Mouse (Mus musculus) heart, postnatal 36 days (tissue): ENCODE measurements around the gene Ctnnbl1. TPM values are rescaled to one million over a fixed set of nuclear protein-coding genes. Genes with fewer than 3 reads are reported as not detected.

Experiments used
- DNase-seq, 2 experiments: peaks; one replicate each; pipeline ENCODE4 v3.0.0; 2021 to 2022
- intact Hi-C: fragments of 180-260 bp; cut with DNase I; formaldehyde crosslinking; loops from one replicate; pipeline ENCODE4 v1.15.1; 2025
- total RNA-seq, 2 experiments: library from RNA; stranded (reverse); gene quantifications; 2 replicates each; pipeline ENCODE4 v1.2.3; 2021

Ctnnbl1 gene
- total RNA-seq, result 10 to 100 TPM; 11.3 to 14.8 TPM

- DNase-seq, result peak; percentile 99 to 100
- intact Hi-C loops, result loop anchor here (5.0 to 10.0 kb wide), 3 partner anchors 100 to 372 kb away; partner anchors contain the start of gene Manbal
Observed at GRCm38 (mm10) chr2:157736854-157737850, at the start of gene Ctnnbl1. Ctnnbl1 (plus strand) TSS chr2:157737401.

GRCm38 (mm10) chr2:157687506-157687905 is 49.7 kb upstream of the Ctnnbl1 start:
- intact Hi-C loops, result no loop called here

GRCm38 (mm10) chr2:157691266-157692105 is 45.7 kb upstream of the Ctnnbl1 start:
- DNase-seq, result no peak
- intact Hi-C loops, result no loop called here

More at GRCm38 (mm10) chr2:157687506-157687905, 49.7 kb upstream of the Ctnnbl1 start:
- no peak for DNase-seq

GRCm38 (mm10) chr2:157692365-157692932 is 44.8 kb upstream of the Ctnnbl1 start:
- intact Hi-C loops, result no loop called here
- DNase-seq, result no peak

- DNase-seq, result no peak
- intact Hi-C loops, result no loop called here
Observed at GRCm38 (mm10) chr2:157693576-157693975, 43.6 kb upstream of the Ctnnbl1 start.

- DNase-seq, result no peak
- intact Hi-C loops, result no loop called here
Observed at GRCm38 (mm10) chr2:157696297-157696731, 40.9 kb upstream of the Ctnnbl1 start.

- intact Hi-C loops, result no loop called here
Observed at GRCm38 (mm10) chr2:157703155-157703554, 34.0 kb upstream of the Ctnnbl1 start.

GRCm38 (mm10) chr2:157704991-157705776 is 32.0 kb upstream of the Ctnnbl1 start:
- DNase-seq, result no peak
- intact Hi-C loops, result no loop called here

More at GRCm38 (mm10) chr2:157703155-157703554, 34.0 kb upstream of the Ctnnbl1 start:
- no peak for DNase-seq

GRCm38 (mm10) chr2:157705777-157706158 is 31.4 kb upstream of the Ctnnbl1 start:
- no peak for DNase-seq
- intact Hi-C loops, result no loop called here

GRCm38 (mm10) chr2:157707191-157707923 is 29.8 kb upstream of the Ctnnbl1 start:
- intact Hi-C loops, result no loop called here
- no peak for DNase-seq

GRCm38 (mm10) chr2:157712677-157713076 is 24.5 kb upstream of the Ctnnbl1 start:
- intact Hi-C loops, result no loop called here
- no peak for DNase-seq

- peak; percentile 4 to 6 for DNase-seq
- intact Hi-C loops, result no loop called here
Observed at GRCm38 (mm10) chr2:157715586-157716191, 21.5 kb upstream of the Ctnnbl1 start.

- intact Hi-C loops, result no loop called here
- DNase-seq, result no peak
Observed at GRCm38 (mm10) chr2:157718441-157718840, 18.8 kb upstream of the Ctnnbl1 start.

- intact Hi-C loops, result no loop called here
- DNase-seq, result no peak
Observed at GRCm38 (mm10) chr2:157723883-157724573, 13.2 kb upstream of the Ctnnbl1 start.

GRCm38 (mm10) chr2:157724574-157724914 is 12.7 kb upstream of the Ctnnbl1 start:
- DNase-seq, result no peak
- intact Hi-C loops, result no loop called here

GRCm38 (mm10) chr2:157744619-157745018 is 7.4 kb downstream of the Ctnnbl1 start:
- intact Hi-C loops, result no loop called here
- no peak for DNase-seq

GRCm38 (mm10) chr2:157745735-157746134 is 8.5 kb downstream of the Ctnnbl1 start:
- intact Hi-C loops, result no loop called here

GRCm38 (mm10) chr2:157746558-157746957 is 9.4 kb downstream of the Ctnnbl1 start:
- no peak for DNase-seq
- intact Hi-C loops, result no loop called here

More at GRCm38 (mm10) chr2:157745735-157746134, 8.5 kb downstream of the Ctnnbl1 start:
- DNase-seq, result no peak
